Mouse (Mus musculus) stomach, postnatal 0 days (tissue): Measurements from ENCODE around the gene Vac14.

Source experiments
- CTCF ChIP-seq: IDR thresholded peaks from 2 replicates; pipeline ENCODE4 v1.5.1; 2016; ENCODE audit warnings: antibody characterized with exemption, low read depth, mild to moderate bottlenecking, moderate library complexity
- EP300 ChIP-seq: optimal IDR thresholded peaks from 2 replicates; pipeline ENCODE3; 2016; ENCODE audit warnings: antibody characterized with exemption

- no peak for TF ChIP-seq CTCF
- no peak for TF ChIP-seq EP300
These were observed 113.0 kb downstream of the Vac14 start for GRCm38 (mm10) chr8:110731346-110731859.
